8 mouse cellular contexts compared by ENCODE assay signal in genomic region chr7:28893643-28894265, GRCm38 (mm10). TPM values are rescaled to one million over a fixed set of nuclear protein-coding genes. Genes with fewer than 3 reads are reported as not detected.
DNase-seq lines count a peak whose midpoint lies in the region; ATAC-seq and TF ChIP-seq lines count a peak whose summit lies in the region.

No protein-coding gene starts in this region.

- H3K4me3 ChIP-seq in left cerebral cortex, adult 2 months: no peak overlapping the region
- no peak overlapping the region for H3K4me3 ChIP-seq in heart, embryonic 11.5 days (ENCODE audit: low read depth, low read length)
- no peak overlapping the region for H3K4me3 ChIP-seq in kidney, postnatal 0 days (replicated peaks; ENCODE audit: low read depth, low read length)

- no peak overlapping the region for H3K9ac ChIP-seq in heart, embryonic 11.5 days (ENCODE audit: low read depth, low read length)
- no peak overlapping the region for H3K9ac ChIP-seq in kidney, postnatal 0 days (ENCODE audit: low read depth, low read length)

- H3K4me1 ChIP-seq in heart, embryonic 11.5 days (ENCODE audit: control insufficient read depth, insufficient read depth, low read length): peaks cover 37% of the 10 kb centered on the region
- peaks cover 4% of the 10 kb centered on the region for H3K4me1 ChIP-seq in kidney, postnatal 0 days (replicated peaks; ENCODE audit: insufficient read depth, low read length)

- no peak for ATAC-seq in heart, embryonic 11.5 days (replicated peaks; ENCODE audit: insufficient number of reproducible peaks, low FRiP score, low TSS enrichment)
- ATAC-seq in kidney, postnatal 0 days (replicated peaks; ENCODE audit: low FRiP score, low read depth): peak; percentile 54

- no peak for DNase-seq in left cerebral cortex, adult 2 months (ENCODE audit: extremely low spot score in 1 of 2, low spot score in 2 of 2)
- no peak for DNase-seq in left cerebral cortex, postnatal 36 days (ENCODE audit: low spot score in 2 of 2)
- DNase-seq in adrenal gland, postnatal 14 days: peak; percentile 77
- peak; percentile 76 for DNase-seq in kidney, postnatal 0 days (ENCODE audit: low spot score)
- DNase-seq in lung, postnatal 4 days: peak; percentile 60 to 63
- peak; percentile 48 for DNase-seq in thymus, postnatal 4 days
- DNase-seq in cerebellum, adult 8-10 months: no peak

- H3K27ac ChIP-seq in left cerebral cortex, adult 2 months: no peak overlapping the region
- H3K27ac ChIP-seq in heart, embryonic 11.5 days (ENCODE audit: low read depth, low read length): peak overlapping the region; percentile 90; the same call in 1 of the 2 replicates
- H3K27ac ChIP-seq in kidney, postnatal 0 days: no peak overlapping the region

- WGBS in heart, embryonic 11.5 days (ENCODE audit: insufficient replicate concordance): 28% methylated on average over 7 of the region's 7 CpGs
- 50% methylated on average over 7 of the region's 7 CpGs for WGBS in kidney, postnatal 0 days

- peaks cover 4% of the 10 kb centered on the region; the same call in 1 of the 2 replicates for H3K27me3 ChIP-seq in heart, embryonic 11.5 days (ENCODE audit: control insufficient read depth, insufficient read depth, low read length)
- no peaks in the 10 kb centered on the region for H3K27me3 ChIP-seq in kidney, postnatal 0 days (ENCODE audit: insufficient read depth, low read length)

- peaks cover 59% of the 10 kb centered on the region for H3K36me3 ChIP-seq in heart, embryonic 11.5 days (ENCODE audit: control insufficient read depth, insufficient read depth, low read length)
- peaks cover 65% of the 10 kb centered on the region for H3K36me3 ChIP-seq in kidney, postnatal 0 days (ENCODE audit: insufficient read depth, low read length)

- H3K4me2 ChIP-seq in heart, embryonic 11.5 days: no peak overlapping the region
- no peak overlapping the region for H3K4me2 ChIP-seq in kidney, postnatal 0 days (ENCODE audit: low read length)

- peak; percentile 51 for TF ChIP-seq CTCF in left cerebral cortex, adult 2 months (IDR thresholded peaks at IDR 0.05)
- peak; percentile 76 for TF ChIP-seq CTCF in kidney, postnatal 0 days (IDR thresholded peaks at IDR 0.05; ENCODE audit: low read depth)

- H3K9me3 ChIP-seq in heart, embryonic 11.5 days (replicated peaks; ENCODE audit: control insufficient read depth, low read length): no peaks in the 10 kb centered on the region
- no peaks in the 10 kb centered on the region for H3K9me3 ChIP-seq in kidney, postnatal 0 days (replicated peaks; ENCODE audit: low read length)

- intact Hi-C loops in left cerebral cortex, adult 2 months (cut with DNase I): no loop called here
- intact Hi-C loops in left cerebral cortex, postnatal 36 days (cut with DNase I): loop anchor here (10.0 kb wide), 1 partner anchor 141 kb away; no protein-coding TSS in a partner anchor

RNA-seq across cellular contexts. Expression of gene Capn12, which starts 12.5 kb away (rescaled TPM):
- total RNA-seq in left cerebral cortex, adult 2 months (2021): 1 to 10 TPM; 1.5 to 2.0 TPM
- 1 to 10 TPM in 1 of 2 experiments, under 1 TPM in 1; 0.72 to 1.4 TPM for total RNA-seq in left cerebral cortex, postnatal 36 days (2021)
- 0.19 and 0.60 TPM in 2 replicates for total RNA-seq in adrenal gland, postnatal 14 days (2021)
- 0.46 and 0.70 TPM in 2 replicates for polyA plus RNA-seq in heart, embryonic 11.5 days (2014; fragmentation: Nextera tagmentation; extraction: Ambion mirVana)
- 0.34 and 0.47 TPM in 2 replicates for polyA plus RNA-seq in kidney, postnatal 0 days (2015; fragmentation: Nextera tagmentation; extraction: Ambion mirVana)

RNA-seq across cellular contexts. Expression of gene Lgals7, which starts 30.1 kb away (rescaled TPM):
- total RNA-seq in left cerebral cortex, adult 2 months (2021): under 1 TPM in 1 of 2 experiments, not detected in 1; 0.49 TPM
- not detected for total RNA-seq in left cerebral cortex, postnatal 36 days (2021)
- 1.1 TPM in 1 of 2 replicates, not detected in the other for total RNA-seq in adrenal gland, postnatal 14 days (2021)
- 0.82 and 1.0 TPM in 2 replicates for polyA plus RNA-seq in heart, embryonic 11.5 days (2014; fragmentation: Nextera tagmentation; extraction: Ambion mirVana)
- 1.3 and 1.7 TPM in 2 replicates for polyA plus RNA-seq in kidney, postnatal 0 days (2015; fragmentation: Nextera tagmentation; extraction: Ambion mirVana)

Comparison
In these comparisons a context has a peak if more than half of its experiments do, and no peak if none do; other contexts are left out.
1. DNase-seq: peak in adrenal gland, postnatal 14 days (single experiment), kidney, postnatal 0 days (single experiment), lung, postnatal 4 days (2 of 2) and thymus, postnatal 4 days (single experiment); none in left cerebral cortex, adult 2 months (0 of 2), left cerebral cortex, postnatal 36 days (0 of 2) and cerebellum, adult 8-10 months (single experiment).